Mouse (Mus musculus) G1E-ER4 (cell line): ENCODE measurements at regions not wholly inside any gene's neighbourhood (a gene's known extent, or its start where the extent isn't known, plus 50 kb on each side); places are given as distances from the start of the nearest gene placed in this dataset.

Source experiments
- GATA1 ChIP-seq: IDR thresholded peaks from one replicate; pipeline ENCODE4 v1.8.0; 2012; ENCODE audit warnings: low read length, inconsistent platforms

DNA sequence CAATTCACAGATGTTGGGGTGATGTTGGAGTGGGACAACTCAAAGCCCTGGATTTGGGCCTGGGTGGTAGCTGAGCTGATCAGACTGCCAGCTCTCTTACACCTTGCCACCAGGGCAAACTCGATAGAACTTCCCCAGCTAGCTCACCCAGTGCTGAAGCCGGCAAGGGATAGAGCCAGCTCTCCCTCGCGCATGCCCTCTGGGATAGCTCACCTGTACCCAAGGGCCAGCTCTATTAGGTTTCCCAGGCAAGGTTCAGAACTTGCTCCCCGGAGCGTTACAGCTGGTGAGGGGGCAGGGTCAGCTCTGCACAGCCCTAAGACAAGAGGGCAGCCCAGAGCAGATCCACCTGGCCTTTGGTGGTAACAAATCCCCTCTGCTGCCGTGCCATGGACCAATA, 54.1 kb upstream of the 1700012A03Rik start:
- no peak for TF ChIP-seq GATA1

DNA sequence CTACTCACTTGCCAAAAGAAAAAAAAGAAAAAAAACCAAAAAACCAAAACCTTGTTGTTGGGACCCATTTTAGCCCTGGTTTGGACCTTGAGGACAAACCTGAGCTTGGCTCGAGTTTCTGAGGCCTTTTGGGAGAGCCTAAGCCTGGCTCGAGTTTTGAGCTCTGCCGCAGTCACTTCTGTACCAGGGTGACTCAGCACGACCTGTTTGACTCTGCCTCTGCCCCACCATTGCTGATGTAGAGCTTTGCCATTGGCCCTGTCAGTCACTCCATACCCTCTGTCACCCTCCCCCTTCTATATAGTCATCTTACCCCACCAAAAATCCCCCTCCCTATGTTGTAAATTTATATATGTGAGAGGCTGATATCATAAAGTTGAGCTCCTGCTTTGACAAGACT, 54.8 kb upstream of the 1700012A03Rik start:
- TF ChIP-seq GATA1 = no peak

DNA sequence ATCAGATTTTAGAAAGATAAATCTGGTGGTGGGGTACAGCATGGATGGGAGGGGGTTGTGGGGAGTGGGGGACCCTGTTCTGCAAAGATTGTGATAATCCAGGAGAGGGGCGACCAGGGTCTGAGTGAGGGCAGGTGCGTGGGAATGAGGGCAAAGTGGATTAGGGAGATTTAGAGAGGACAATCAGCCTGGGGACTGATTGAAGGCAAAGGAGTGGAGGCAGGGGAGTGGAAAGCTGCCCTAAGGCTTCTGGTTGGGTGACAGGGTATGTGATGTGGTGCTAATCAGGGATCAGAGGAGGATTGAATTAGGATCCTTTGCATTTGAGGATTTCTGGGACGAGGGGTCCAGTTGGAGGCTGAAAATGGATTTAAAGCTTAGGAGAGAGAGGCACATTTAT, 64.3 kb upstream of the 1700012A03Rik start:
- no peak for TF ChIP-seq GATA1

DNA sequence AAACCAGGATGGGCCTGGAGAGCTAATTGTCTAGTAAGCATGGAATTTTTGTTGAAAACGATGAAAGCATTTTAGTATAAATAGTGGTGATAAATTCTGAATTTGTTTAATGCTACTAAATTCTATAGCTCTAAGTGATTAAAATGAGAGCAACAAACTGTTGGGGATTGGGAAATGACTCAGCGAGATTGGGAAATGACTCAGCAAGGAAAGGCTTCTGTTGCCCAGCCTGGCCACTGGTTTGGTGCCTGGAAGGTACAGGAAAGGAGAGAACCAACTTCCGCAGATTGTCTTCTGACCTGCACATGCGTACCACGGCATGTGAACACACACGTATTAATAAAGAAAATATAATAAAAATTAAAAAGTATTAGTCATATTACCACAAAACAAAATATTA, 73.3 kb upstream of the 1700012A03Rik start:
- TF ChIP-seq GATA1 = no peak

DNA sequence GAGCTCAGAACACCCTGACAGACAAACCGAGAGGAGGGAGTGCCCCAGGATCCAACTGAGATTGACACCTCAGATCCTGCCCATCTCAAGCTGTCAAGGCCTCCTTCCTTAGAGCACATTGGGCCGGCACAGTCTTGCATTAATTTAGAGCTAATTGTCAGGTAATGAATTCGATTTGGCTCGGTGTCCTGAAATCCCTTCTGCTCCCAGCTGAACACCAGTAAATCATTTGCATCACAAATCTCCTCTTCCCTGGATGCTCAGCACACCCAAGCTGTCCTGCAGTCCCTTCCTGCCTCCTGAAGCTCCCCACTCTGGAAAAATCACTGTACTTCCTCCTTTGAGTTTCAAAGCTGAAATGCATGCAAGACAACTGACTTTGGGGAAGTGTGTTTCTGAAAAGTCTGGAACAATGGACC, 102.0 kb upstream of the 1700012A03Rik start:
- no peak for TF ChIP-seq GATA1

DNA sequence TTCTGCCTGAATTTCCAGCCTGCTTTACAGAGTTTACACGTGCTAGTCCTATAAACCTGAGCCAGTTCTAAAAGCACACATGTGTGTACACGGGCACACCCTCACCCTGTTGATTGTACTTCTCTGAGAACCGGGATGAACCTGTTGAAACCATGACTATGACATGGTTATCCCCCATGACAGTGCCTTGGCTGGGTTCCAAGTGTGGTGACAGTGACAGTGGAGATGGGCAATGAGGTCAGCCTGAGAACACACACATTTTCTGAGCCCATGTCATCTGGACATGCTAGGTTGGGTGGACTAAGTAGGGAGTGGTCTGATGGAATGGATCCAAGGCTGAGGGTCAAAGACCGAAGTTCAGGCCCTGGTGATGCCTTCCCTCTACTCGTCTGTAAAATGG, 103.5 kb upstream of the 1700012A03Rik start:
- TF ChIP-seq GATA1 = no peak

DNA sequence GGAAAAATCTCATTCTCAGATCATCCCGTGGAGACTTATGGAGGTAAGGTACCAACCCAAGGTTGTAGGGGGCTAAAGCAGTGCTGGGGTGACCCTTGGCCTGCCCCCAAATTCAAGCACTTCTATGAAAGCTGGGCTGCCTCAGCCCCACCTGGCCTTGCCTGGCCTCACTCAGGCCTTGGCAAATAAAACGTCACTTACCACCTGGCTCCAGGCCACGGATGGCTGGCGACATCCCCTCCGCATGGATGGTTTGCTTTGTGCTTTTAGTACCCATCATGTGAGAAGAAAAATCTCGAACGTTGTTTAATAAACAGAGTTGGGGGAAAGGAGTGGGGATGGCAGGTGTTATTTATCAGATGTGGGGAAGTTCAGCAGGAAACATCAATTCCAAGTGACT, 104.7 kb upstream of the 1700012A03Rik start:
- TF ChIP-seq GATA1 = no peak

DNA sequence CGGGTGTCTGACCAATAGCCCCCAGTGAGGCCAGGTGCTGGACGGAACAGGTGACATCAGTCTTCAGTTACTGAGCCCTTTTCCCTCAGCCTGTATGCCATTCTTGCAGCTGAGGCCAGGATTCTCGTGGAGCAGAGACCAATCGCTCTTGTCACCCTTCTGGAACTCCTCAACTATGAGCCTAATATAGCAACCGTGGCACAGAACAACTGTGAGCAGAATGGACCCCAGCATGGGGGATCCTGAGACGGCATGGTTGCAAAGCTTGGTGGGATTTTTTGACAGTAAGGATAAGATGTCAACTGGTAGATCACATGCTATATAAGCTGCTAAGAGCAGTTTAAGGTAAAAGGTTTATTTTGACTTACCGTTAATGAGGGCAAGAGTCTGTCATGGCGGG, 105.5 kb upstream of the 1700012A03Rik start:
- TF ChIP-seq GATA1 = no peak

DNA sequence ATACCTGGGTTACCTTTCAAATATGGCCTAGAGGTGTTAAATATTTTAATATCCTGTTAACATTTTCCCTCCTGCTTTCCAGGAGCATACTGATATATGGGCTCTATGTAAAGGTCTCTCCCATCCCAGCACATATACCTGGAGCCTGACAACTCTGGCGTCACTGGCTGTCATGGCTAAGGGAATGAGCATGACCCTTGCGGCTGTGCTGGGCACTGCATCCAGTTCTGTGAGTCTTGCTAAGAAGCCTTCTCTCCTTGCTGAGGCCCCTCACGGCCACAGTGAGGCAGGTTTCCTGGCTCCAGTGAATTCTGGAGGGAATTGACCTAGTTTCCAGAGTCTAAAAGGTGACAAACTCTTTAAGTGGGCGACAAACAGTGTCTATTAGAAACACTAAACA, 107.3 kb upstream of the 1700012A03Rik start:
- TF ChIP-seq GATA1 = no peak

DNA sequence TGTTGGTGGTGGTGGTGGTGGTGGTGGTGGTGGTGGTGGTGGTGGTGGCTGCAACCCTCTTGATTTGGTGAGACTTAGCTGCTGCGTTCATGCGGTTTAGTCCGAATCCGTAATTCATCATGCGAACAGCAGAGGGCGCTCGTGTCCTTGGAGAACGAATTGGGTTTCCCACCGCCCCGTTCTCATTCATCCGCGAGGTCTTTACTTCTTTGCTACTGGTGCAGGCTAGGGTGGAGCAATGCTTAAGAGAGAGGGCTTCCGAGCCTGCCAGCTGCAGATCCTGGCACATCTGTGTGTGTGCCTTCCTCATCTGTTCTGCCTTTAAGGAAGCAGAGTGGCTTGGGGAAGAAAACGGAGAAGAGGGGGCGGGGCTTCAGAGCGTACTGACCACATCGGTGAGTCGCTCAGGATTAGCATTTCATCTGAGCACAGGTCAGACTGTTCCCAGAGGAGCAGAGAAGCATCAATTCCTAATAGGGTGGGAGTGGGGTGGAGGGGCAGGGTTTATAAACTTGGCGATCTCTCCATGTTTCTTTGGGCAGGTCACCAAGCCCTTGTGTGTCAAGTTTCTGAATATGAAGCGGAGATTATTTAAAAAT, 111.7 kb upstream of the 1700012A03Rik start:
- no peak for TF ChIP-seq GATA1

DNA sequence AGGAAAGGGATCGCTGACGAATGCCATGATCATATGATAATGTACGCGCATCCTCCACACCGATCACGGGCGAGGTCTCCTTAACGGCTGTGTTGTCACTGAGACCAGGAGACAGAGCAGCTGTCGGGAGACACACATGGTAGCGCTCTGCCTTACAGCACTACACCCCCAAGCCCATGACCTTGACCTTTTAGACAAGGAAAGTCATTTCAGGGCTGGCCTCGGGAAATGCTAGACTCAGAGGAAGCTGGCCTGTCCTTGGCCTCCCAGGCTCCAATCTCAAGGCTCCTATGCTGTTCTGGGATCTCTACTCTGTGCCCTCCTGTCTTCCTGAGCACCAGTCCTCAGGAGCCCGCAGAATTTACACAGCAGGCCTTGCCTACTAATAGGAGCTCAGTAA, 112.9 kb upstream of the 1700012A03Rik start:
- no peak for TF ChIP-seq GATA1

DNA sequence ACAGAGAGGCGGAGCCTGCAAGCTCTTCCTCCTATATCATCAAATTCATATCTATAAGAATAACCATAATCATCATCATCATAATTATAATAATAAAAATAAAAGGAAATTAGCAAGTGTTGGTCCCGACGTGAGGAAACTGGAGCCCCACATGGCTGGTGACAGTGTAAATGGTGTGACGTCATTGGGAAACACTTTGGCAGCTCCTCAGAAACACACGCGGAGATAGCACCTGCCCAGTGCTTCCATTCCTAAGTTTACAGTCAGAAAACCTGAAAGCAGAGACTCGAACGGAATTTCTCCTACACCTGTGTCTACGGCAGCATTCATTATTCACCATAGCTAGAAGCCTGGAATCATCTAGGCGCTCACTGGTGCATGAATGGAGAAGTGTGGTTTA, 115.2 kb upstream of the 1700012A03Rik start:
- TF ChIP-seq GATA1 = no peak

DNA sequence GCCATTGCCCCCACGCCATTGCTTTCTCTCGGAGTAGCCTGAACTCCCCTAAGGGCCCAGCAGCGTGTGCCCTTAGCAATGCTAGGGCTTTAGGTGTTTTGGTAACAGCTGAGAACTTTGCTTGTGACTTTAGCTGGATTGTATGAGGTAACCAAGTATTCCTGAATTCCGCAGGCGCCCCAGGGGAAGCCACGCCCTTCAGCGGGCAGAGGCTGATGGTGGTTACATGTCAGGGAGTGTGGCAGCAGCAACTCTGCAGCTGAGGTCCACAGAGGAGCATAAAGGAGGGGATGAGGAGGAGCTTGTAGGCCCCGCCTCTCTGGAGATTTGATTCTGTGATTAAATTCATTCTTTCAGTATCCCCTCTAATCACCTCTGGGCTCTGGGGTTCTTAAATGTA, 116.1 kb upstream of the 1700012A03Rik start:
- TF ChIP-seq GATA1 = no peak

DNA sequence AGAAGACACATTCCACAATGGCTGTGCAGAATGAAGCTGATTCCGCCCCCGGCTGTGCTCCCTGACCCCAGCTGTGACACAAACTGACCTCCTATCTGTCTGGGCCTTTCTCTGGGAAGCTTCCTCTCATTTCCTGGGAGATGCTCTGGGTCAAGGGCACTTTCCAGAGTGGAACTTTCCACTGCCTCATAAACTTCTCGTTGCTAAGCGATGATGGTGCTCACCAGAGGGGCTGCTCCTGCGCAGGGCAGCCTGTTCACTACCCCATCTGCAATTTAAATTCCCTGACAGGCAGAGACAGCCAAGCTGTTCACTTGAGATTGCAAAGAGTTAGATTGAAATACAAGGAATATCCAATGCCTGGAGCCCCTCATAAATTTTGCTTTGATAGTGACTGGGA, 116.7 kb upstream of the 1700012A03Rik start:
- TF ChIP-seq GATA1 = no peak

DNA sequence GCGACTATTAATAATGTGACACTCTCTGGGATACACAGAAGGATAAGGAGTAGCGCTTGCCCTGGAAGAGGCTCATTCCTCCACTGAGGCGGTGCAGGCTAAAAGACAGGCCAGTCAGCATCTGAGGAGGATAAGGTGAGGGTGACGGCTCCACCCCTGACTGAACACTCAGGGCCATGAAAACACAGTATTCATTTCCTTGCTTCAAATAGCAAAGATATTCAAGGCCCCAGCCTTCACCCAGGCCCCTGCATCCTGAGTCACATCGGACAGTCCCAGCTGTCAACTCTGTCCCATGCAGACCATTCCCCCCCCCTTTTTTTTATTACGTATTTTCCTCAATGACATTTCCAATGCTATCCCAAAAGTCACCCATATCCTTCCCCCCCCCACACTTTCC, 118.9 kb upstream of the 1700012A03Rik start:
- no peak for TF ChIP-seq GATA1

DNA sequence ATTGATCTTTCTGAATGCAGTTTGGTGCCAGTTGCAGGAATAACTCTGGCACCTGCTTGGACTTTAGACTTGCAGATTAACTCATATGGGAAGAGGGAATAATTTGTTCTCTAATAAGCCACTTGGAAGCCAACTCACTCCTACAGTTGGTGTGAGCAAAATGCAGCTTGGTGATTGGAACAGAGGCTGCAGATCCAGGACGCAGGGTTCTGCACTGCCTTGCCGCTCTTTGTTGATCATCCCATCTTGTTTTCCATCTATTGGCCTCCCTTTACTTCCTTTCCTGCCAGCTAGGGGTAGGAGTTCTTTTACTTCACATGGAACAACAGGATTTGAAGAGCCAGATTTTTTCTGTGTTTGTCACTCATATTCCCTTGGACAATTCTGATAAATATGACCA, 120.9 kb upstream of the 1700012A03Rik start:
- TF ChIP-seq GATA1 = no peak

DNA sequence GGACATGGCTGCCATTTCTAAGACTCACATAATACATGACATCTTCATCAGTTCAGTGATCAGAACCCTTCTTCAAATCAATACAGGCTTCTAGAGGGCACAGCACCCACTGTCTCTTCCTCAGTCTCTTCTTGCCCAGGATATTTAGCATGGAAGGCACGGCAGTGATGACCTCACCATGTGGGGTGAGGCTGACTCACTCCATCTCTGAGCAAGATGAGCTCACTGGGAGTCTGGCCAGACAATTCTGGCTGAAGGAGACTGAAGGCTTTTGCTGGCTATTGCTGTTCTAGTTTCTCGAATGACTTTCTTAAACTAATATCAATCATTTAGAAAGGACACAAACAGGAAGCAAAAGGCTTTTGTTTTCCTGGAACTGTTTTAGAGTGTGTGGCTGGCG, 122.9 kb upstream of the 1700012A03Rik start:
- TF ChIP-seq GATA1 = no peak

DNA sequence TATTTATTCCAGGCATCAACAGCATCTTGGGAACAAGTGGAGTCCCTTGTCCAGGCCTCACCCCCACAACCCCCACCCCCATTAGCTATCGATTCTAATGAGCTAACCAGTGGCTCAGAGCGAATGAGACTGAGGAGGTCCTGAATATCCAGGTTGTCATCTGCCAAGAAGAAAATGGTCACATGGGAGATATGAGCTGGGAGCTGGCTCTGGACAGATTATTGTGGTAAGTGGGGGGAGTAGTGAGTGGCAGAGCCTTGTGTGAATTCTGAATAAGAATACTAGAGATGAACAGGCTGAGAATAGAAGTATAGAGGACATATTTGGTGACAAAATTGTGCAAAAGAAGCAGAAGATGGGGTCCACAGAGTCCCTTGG, 125.4 kb upstream of the 1700012A03Rik start:
- TF ChIP-seq GATA1 = no peak
